Mouse (Mus musculus): ENCODE measurements at regions not wholly inside any gene's neighbourhood (a gene's known extent, or its start where the extent isn't known, plus 50 kb on each side); places are given as distances from the start of the nearest gene placed in this dataset.

- H3K4me2 ChIP-seq (replicated peaks; ENCODE audit: low read depth, low read length, severe bottlenecking) = no peak overlapping the region
- no peak for TF ChIP-seq POLR2A (IDR thresholded peaks at IDR 0.05; ENCODE audit: borderline replicate concordance, extremely low read depth, insufficient read depth, insufficient read length)
- no peak overlapping the region for H3K4me3 ChIP-seq (replicated peaks; ENCODE audit: low read length)
- no peaks in the 10 kb centered on the region for H3K9me3 ChIP-seq (ENCODE audit: control insufficient read depth, low read length)
- no peaks in the 10 kb centered on the region for H3K27me3 ChIP-seq (ENCODE audit: control insufficient read depth, insufficient read depth, low read length)
- no peak overlapping the region for H3K9ac ChIP-seq (ENCODE audit: low read depth, low read length, severe bottlenecking)
- no peaks in the 10 kb centered on the region for H3K36me3 ChIP-seq (ENCODE audit: control insufficient read depth, insufficient read depth, low read length)
- ATAC-seq (ENCODE audit: low FRiP score, low read depth) (no peak), DNase-seq (ENCODE audit: low spot score) (no peak)
- no peak overlapping the region for H3K27ac ChIP-seq (replicated peaks; ENCODE audit: low read depth, low read length)
- no peaks in the 10 kb centered on the region for H3K4me1 ChIP-seq (ENCODE audit: control insufficient read depth, insufficient read depth, low read length)
- WGBS = 63% methylated on average over 2 of the region's 2 CpGs
Observed at GRCm38 (mm10) chr14:100509396-100509795, 224.9 kb upstream of the Klf12 start.

- no peak for DNase-seq (ENCODE audit: low spot score)
- Histone ChIP-seq H3K9ac (ENCODE audit: low read depth, low read length, severe bottlenecking) (no peak overlapping the region), H3K27ac (replicated peaks; ENCODE audit: low read depth, low read length) (no peak overlapping the region), H3K36me3 (ENCODE audit: control insufficient read depth, insufficient read depth, low read length) (no peaks in the 10 kb centered on the region), H3K4me2 (replicated peaks; ENCODE audit: low read depth, low read length, severe bottlenecking) (no peak overlapping the region), H3K4me1 (ENCODE audit: control insufficient read depth, insufficient read depth, low read length) (no peaks in the 10 kb centered on the region), H3K27me3 (ENCODE audit: control insufficient read depth, insufficient read depth, low read length) (no peaks in the 10 kb centered on the region), H3K4me3 (replicated peaks; ENCODE audit: low read length) (no peak overlapping the region), H3K9me3 (ENCODE audit: control insufficient read depth, low read length) (no peaks in the 10 kb centered on the region)
- WGBS = 89% methylated on average over 3 of the region's 3 CpGs
- ATAC-seq (ENCODE audit: low FRiP score, low read depth) = no peak
- no peak for TF ChIP-seq POLR2A (IDR thresholded peaks at IDR 0.05; ENCODE audit: borderline replicate concordance, extremely low read depth, insufficient read depth, insufficient read length)
Observed at GRCm38 (mm10) chr14:100508087-100508486, 223.6 kb upstream of the Klf12 start.

- ATAC-seq (ENCODE audit: low FRiP score, low read depth) (no peak), DNase-seq (ENCODE audit: low spot score) (no peak)
- Histone ChIP-seq H3K27me3 (ENCODE audit: control insufficient read depth, insufficient read depth, low read length) (no peaks in the 10 kb centered on the region), H3K9me3 (ENCODE audit: control insufficient read depth, low read length) (no peaks in the 10 kb centered on the region), H3K36me3 (ENCODE audit: control insufficient read depth, insufficient read depth, low read length) (no peaks in the 10 kb centered on the region), H3K4me2 (replicated peaks; ENCODE audit: low read depth, low read length, severe bottlenecking) (no peak overlapping the region), H3K9ac (ENCODE audit: low read depth, low read length, severe bottlenecking) (no peak overlapping the region), H3K4me1 (ENCODE audit: control insufficient read depth, insufficient read depth, low read length) (no peaks in the 10 kb centered on the region), H3K4me3 (replicated peaks; ENCODE audit: low read length) (no peak overlapping the region), H3K27ac (replicated peaks; ENCODE audit: low read depth, low read length) (no peak overlapping the region)
- TF ChIP-seq POLR2A (IDR thresholded peaks at IDR 0.05; ENCODE audit: borderline replicate concordance, extremely low read depth, insufficient read depth, insufficient read length) = no peak
Observed at GRCm38 (mm10) chr14:100507616-100508015, 223.1 kb upstream of the Klf12 start.

- H3K4me2 ChIP-seq (replicated peaks; ENCODE audit: low read depth, low read length, severe bottlenecking) = no peak overlapping the region
- no peaks in the 10 kb centered on the region for H3K9me3 ChIP-seq (ENCODE audit: control insufficient read depth, low read length)
- no peak overlapping the region for H3K27ac ChIP-seq (replicated peaks; ENCODE audit: low read depth, low read length)
- DNase-seq (ENCODE audit: low spot score) (no peak), ATAC-seq (ENCODE audit: low FRiP score, low read depth) (no peak)
- no peak overlapping the region for H3K4me3 ChIP-seq (replicated peaks; ENCODE audit: low read length)
- H3K27me3 ChIP-seq (ENCODE audit: control insufficient read depth, insufficient read depth, low read length) = no peaks in the 10 kb centered on the region
- no peaks in the 10 kb centered on the region for H3K4me1 ChIP-seq (ENCODE audit: control insufficient read depth, insufficient read depth, low read length)
- no peaks in the 10 kb centered on the region for H3K36me3 ChIP-seq (ENCODE audit: control insufficient read depth, insufficient read depth, low read length)
- 78% methylated on average over 7 of the region's 7 CpGs for WGBS
- H3K9ac ChIP-seq (ENCODE audit: low read depth, low read length, severe bottlenecking) = no peak overlapping the region
- no peak for TF ChIP-seq POLR2A (IDR thresholded peaks at IDR 0.05; ENCODE audit: borderline replicate concordance, extremely low read depth, insufficient read depth, insufficient read length)
Observed at GRCm38 (mm10) chr14:100488837-100489236, 204.4 kb upstream of the Klf12 start.

GRCm38 (mm10) chr14:100485489-100485888 lies 201.0 kb upstream of the Klf12 start:
- ATAC-seq (ENCODE audit: low FRiP score, low read depth) (no peak), DNase-seq (ENCODE audit: low spot score) (no peak)
- H3K27me3 ChIP-seq (ENCODE audit: control insufficient read depth, insufficient read depth, low read length) = no peaks in the 10 kb centered on the region
- 67% methylated on average over 3 of the region's 3 CpGs for WGBS
- no peak overlapping the region for H3K9ac ChIP-seq (ENCODE audit: low read depth, low read length, severe bottlenecking)
- no peak overlapping the region for H3K4me2 ChIP-seq (replicated peaks; ENCODE audit: low read depth, low read length, severe bottlenecking)
- H3K4me1 ChIP-seq (ENCODE audit: control insufficient read depth, insufficient read depth, low read length) = no peaks in the 10 kb centered on the region
- no peak overlapping the region for H3K4me3 ChIP-seq (replicated peaks; ENCODE audit: low read length)
- H3K9me3 ChIP-seq (ENCODE audit: control insufficient read depth, low read length) = no peaks in the 10 kb centered on the region
- TF ChIP-seq POLR2A (IDR thresholded peaks at IDR 0.05; ENCODE audit: borderline replicate concordance, extremely low read depth, insufficient read depth, insufficient read length) = no peak
- no peaks in the 10 kb centered on the region for H3K36me3 ChIP-seq (ENCODE audit: control insufficient read depth, insufficient read depth, low read length)
- no peak overlapping the region for H3K27ac ChIP-seq (replicated peaks; ENCODE audit: low read depth, low read length)

GRCm38 (mm10) chr14:100484101-100484500 lies 199.6 kb upstream of the Klf12 start:
- DNase-seq (ENCODE audit: low spot score) (no peak), ATAC-seq (ENCODE audit: low FRiP score, low read depth) (no peak)
- Histone ChIP-seq H3K4me3 (replicated peaks; ENCODE audit: low read length) (no peak overlapping the region), H3K9ac (ENCODE audit: low read depth, low read length, severe bottlenecking) (no peak overlapping the region), H3K4me2 (replicated peaks; ENCODE audit: low read depth, low read length, severe bottlenecking) (no peak overlapping the region), H3K4me1 (ENCODE audit: control insufficient read depth, insufficient read depth, low read length) (no peaks in the 10 kb centered on the region), H3K27ac (replicated peaks; ENCODE audit: low read depth, low read length) (no peak overlapping the region), H3K36me3 (ENCODE audit: control insufficient read depth, insufficient read depth, low read length) (no peaks in the 10 kb centered on the region), H3K27me3 (ENCODE audit: control insufficient read depth, insufficient read depth, low read length) (no peaks in the 10 kb centered on the region), H3K9me3 (ENCODE audit: control insufficient read depth, low read length) (no peaks in the 10 kb centered on the region)
- no peak for TF ChIP-seq POLR2A (IDR thresholded peaks at IDR 0.05; ENCODE audit: borderline replicate concordance, extremely low read depth, insufficient read depth, insufficient read length)
- 75% methylated on average over 5 of the region's 5 CpGs for WGBS
